Mouse (Mus musculus): ENCODE results near the gene Chrm4. TPM values are rescaled to one million over a fixed set of nuclear protein-coding genes. Genes with fewer than 3 reads are reported as not detected.

The Chrm4 gene
- total RNA-seq, 1 experiment from 2014 or later = not detected

GRCm38 (mm10) chr2:91921181-91921789 lies 5.8 kb upstream of the Chrm4 start:
- ATAC-seq (replicated peaks; ENCODE audit: insufficient number of reproducible peaks, low FRiP score, low TSS enrichment, poor library complexity, severe bottlenecking) = peak; percentile 21; the same call in 1 of the 2 replicates

- ATAC-seq (replicated peaks; ENCODE audit: insufficient number of reproducible peaks, low FRiP score, low TSS enrichment, poor library complexity, severe bottlenecking) = no peak
Measured at GRCm38 (mm10) chr2:91921790-91922570, 5.1 kb upstream of the Chrm4 start.

- no peak for ATAC-seq (replicated peaks; ENCODE audit: insufficient number of reproducible peaks, low FRiP score, low TSS enrichment, poor library complexity, severe bottlenecking)
Measured at GRCm38 (mm10) chr2:91922586-91923414, 4.2 kb upstream of the Chrm4 start.

- ATAC-seq (replicated peaks; ENCODE audit: insufficient number of reproducible peaks, low FRiP score, low TSS enrichment, poor library complexity, severe bottlenecking) = no peak
Measured at GRCm38 (mm10) chr2:91923415-91924337, 3.4 kb upstream of the Chrm4 start.

GRCm38 (mm10) chr2:91924726-91925125 lies 2.3 kb upstream of the Chrm4 start:
- no peak for ATAC-seq (replicated peaks; ENCODE audit: insufficient number of reproducible peaks, low FRiP score, low TSS enrichment, poor library complexity, severe bottlenecking)

- no peak for ATAC-seq (replicated peaks; ENCODE audit: insufficient number of reproducible peaks, low FRiP score, low TSS enrichment, poor library complexity, severe bottlenecking)
Measured at GRCm38 (mm10) chr2:91925442-91925841, 1.6 kb upstream of the Chrm4 start.

- ATAC-seq (replicated peaks; ENCODE audit: insufficient number of reproducible peaks, low FRiP score, low TSS enrichment, poor library complexity, severe bottlenecking) = peak; percentile 57
Measured at GRCm38 (mm10) chr2:91927826-91928533, 931 bp downstream of the Chrm4 start.

GRCm38 (mm10) chr2:91928534-91929350 lies 1.7 kb downstream of the Chrm4 start:
- no peak for ATAC-seq (replicated peaks; ENCODE audit: insufficient number of reproducible peaks, low FRiP score, low TSS enrichment, poor library complexity, severe bottlenecking)

- no peak for ATAC-seq (replicated peaks; ENCODE audit: insufficient number of reproducible peaks, low FRiP score, low TSS enrichment, poor library complexity, severe bottlenecking)
Measured at GRCm38 (mm10) chr2:91929455-91929854, 2.4 kb downstream of the Chrm4 start.

- no peak for ATAC-seq (replicated peaks; ENCODE audit: insufficient number of reproducible peaks, low FRiP score, low TSS enrichment, poor library complexity, severe bottlenecking)
Measured at GRCm38 (mm10) chr2:91929936-91930335, 2.9 kb downstream of the Chrm4 start.

GRCm38 (mm10) chr2:91930761-91931291 lies 3.8 kb downstream of the Chrm4 start:
- ATAC-seq (replicated peaks; ENCODE audit: insufficient number of reproducible peaks, low FRiP score, low TSS enrichment, poor library complexity, severe bottlenecking) = no peak

GRCm38 (mm10) chr2:91931328-91932159 lies 4.5 kb downstream of the Chrm4 start:
- no peak for ATAC-seq (replicated peaks; ENCODE audit: insufficient number of reproducible peaks, low FRiP score, low TSS enrichment, poor library complexity, severe bottlenecking)

- no peak for ATAC-seq (replicated peaks; ENCODE audit: insufficient number of reproducible peaks, low FRiP score, low TSS enrichment, poor library complexity, severe bottlenecking)
Measured at GRCm38 (mm10) chr2:91932160-91932711, 5.2 kb downstream of the Chrm4 start, which contains the start of gene Mdk. TSS of gene Mdk (minus strand) at chr2:91932297.

GRCm38 (mm10) chr2:91932737-91933350 lies 5.8 kb downstream of the Chrm4 start:
- no peak for ATAC-seq (replicated peaks; ENCODE audit: insufficient number of reproducible peaks, low FRiP score, low TSS enrichment, poor library complexity, severe bottlenecking)

GRCm38 (mm10) chr2:91933471-91933870 lies 6.4 kb downstream of the Chrm4 start:
- ATAC-seq (replicated peaks; ENCODE audit: insufficient number of reproducible peaks, low FRiP score, low TSS enrichment, poor library complexity, severe bottlenecking) = no peak

Data from monocyte, adult 5-6 weeks (primary cell).